Mouse (Mus musculus) heart, embryonic 11.5 days (tissue): ENCODE measurements at regions not wholly inside any gene's neighbourhood (a gene's known extent, or its start where the extent isn't known, plus 50 kb on each side); places are given as distances from the start of the nearest gene placed in this dataset.

ENCODE experiments used
- ATAC-seq: fragments of 200-750 bp; cut with Nextera tagmentation; replicated peaks from 2 replicates; pipeline ENCODE4 v1.8.0; 2017; ENCODE audit warnings: moderate library complexity; ENCODE audit not compliant: insufficient number of reproducible peaks, low FRiP score, low TSS enrichment
- H3K27ac ChIP-seq: fragments of 300-500 bp; sonication (generic); 2 replicates; pipeline ENCODE4 v1.5.1; 2014; ENCODE audit warnings: mild to moderate bottlenecking, low read depth, low read length
- H3K27me3 ChIP-seq: fragments of 300-500 bp; sonication (generic); 2 replicates; pipeline ENCODE4 v1.6.1; 2014; ENCODE audit warnings: mild to moderate bottlenecking, low read length, mixed read lengths; ENCODE audit not compliant: control insufficient read depth, insufficient read depth
- H3K36me3 ChIP-seq: fragments of 300-500 bp; sonication (generic); 2 replicates; pipeline ENCODE4 v1.6.1; 2014; ENCODE audit warnings: mild to moderate bottlenecking, low read length, moderate library complexity, mixed read lengths; ENCODE audit not compliant: control insufficient read depth, insufficient read depth
- H3K4me1 ChIP-seq: fragments of 300-500 bp; sonication (generic); 2 replicates; pipeline ENCODE4 v1.6.1; 2014; ENCODE audit warnings: low read length; ENCODE audit not compliant: control insufficient read depth, insufficient read depth
- H3K4me2 ChIP-seq: fragments of 300-500 bp; sonication (generic); 2 replicates; pipeline ENCODE4 v1.6.1; 2014; ENCODE audit warnings: mild to moderate bottlenecking, moderate library complexity
- H3K4me3 ChIP-seq: fragments of 300-500 bp; sonication (generic); 2 replicates; pipeline ENCODE4 v1.5.1; 2014; ENCODE audit warnings: low read depth, low read length
- H3K9ac ChIP-seq: fragments of 300-500 bp; sonication (generic); 2 replicates; pipeline ENCODE4 v1.6.1; 2014; ENCODE audit warnings: mild to moderate bottlenecking, low read depth, low read length, moderate library complexity
- H3K9me3 ChIP-seq: fragments of 300-500 bp; sonication (generic); replicated peaks from 2 replicates; pipeline ENCODE4 v1.6.1; 2016; ENCODE audit warnings: low read length; ENCODE audit not compliant: control insufficient read depth
- WGBS: fragments of 180-500 bp; shearing (Covaris S2); extraction: QIAGEN DNeasy Blood & Tissue Kit; methylation state at CpG from one replicate; pipeline ENCODE4 v1.1.7; 2014; ENCODE audit not compliant: insufficient replicate concordance; 5-methylcytosine and 5-hydroxymethylcytosine counted together
- microRNA counts: library from miRNA; unstranded; fragments of <30 nt; microRNA quantifications from one replicate; lab custom pipeline; 2015
- microRNA-seq: library from miRNA; unstranded; fragments of <30 nt; microRNA quantifications from one replicate; pipeline ENCODE4, GENCODE M21; 2016; ENCODE audit warnings: borderline number of aligned reads

DNA sequence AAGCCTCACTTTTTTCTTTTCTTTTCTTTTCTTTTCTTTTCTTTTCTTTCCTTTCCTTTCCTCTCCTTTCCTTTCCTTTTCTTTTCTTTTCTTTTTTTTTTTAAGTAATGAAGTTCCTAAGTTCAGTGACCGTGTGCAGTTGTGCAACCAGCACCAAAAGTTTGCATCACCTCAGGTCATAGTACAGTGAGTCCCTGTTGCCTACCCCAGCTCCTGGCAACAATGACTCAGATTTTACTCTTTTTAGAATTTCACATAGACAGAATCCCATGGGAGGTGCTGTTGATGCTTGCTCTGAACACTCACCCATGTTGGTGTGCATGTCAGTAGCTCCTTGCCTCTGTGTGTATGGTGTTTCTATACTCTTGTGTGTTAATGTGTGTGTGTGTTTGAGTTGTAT, 60.3 kb upstream of the Nr5a2 start:
- Histone ChIP-seq H3K9me3 (no peaks in the 10 kb centered on the region), H3K27ac (no peak overlapping the region), H3K4me1 (no peaks in the 10 kb centered on the region), H3K9ac (no peak overlapping the region), H3K4me3 (no peak overlapping the region), H3K27me3 (no peaks in the 10 kb centered on the region), H3K4me2 (no peak overlapping the region), H3K36me3 (no peaks in the 10 kb centered on the region)
- no peak for ATAC-seq
- 70% methylated on average over 1 of the region's 1 CpGs for WGBS

DNA sequence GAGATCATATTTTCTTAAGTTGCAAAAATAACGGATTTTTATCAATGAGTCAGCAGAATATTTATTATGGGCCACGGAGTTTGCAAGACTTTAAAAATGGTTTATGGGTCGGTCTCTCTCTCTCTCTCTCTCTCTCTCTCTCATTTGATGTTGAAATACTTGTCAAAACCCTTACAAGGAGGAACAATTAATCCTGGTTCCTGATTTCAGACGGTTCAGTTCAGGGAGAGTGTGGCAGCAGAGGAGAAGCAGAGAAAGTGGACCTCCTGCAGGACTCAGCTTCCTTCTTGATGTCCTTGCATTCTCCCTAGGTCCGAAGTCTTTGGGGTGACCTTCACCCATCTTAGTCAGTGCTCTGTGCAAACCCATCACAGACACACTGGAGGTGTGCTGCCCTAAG, 57.4 kb upstream of the Nr5a2 start:
- no peak overlapping the region for H3K4me3 ChIP-seq
- H3K27me3 ChIP-seq = no peaks in the 10 kb centered on the region
- no peaks in the 10 kb centered on the region for H3K9me3 ChIP-seq
- no peak overlapping the region for H3K27ac ChIP-seq
- no peak for ATAC-seq
- H3K4me2 ChIP-seq = no peak overlapping the region
- no peak overlapping the region for H3K9ac ChIP-seq
- H3K36me3 ChIP-seq = no peaks in the 10 kb centered on the region
- WGBS = 73% methylated on average over 5 of the region's 5 CpGs
- H3K4me1 ChIP-seq = no peaks in the 10 kb centered on the region

DNA sequence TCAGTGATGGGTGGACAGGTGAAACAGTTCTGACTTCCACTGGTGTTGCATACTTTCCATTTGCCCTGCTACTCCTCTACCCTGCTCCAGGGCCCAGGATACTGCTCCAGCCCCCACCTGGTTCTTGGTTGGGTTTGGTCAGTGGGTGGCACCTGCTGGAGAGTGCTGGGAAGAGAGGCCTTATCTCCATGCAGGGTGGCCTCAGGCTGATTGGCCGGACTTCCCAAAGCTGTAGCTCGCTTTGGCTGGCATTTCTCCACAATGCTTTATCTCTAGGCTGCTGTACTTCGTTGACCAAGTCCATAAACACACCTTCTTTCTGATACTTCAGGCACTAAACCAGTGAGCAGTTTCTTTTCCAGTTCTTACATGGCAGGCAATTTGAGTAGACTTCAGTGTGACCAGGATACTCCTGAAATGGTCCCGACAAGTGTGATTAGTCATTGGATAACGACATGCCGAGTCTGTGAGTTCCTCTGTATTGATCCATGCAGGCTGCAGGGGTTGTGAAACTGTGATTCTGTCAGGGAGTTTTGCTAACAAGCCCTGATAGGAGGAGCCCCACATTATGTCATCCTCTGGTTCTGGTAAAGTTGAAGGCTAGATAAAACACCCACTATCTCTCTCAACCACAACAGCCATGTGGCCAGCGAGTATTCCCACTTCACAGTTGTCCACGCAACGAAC, 50.1 kb upstream of the Nr5a2 start:
- Histone ChIP-seq H3K9ac (no peak overlapping the region), H3K27me3 (no peaks in the 10 kb centered on the region), H3K36me3 (no peaks in the 10 kb centered on the region), H3K4me3 (no peak overlapping the region), H3K4me2 (no peak overlapping the region), H3K4me1 (no peaks in the 10 kb centered on the region; the same call in 1 of the 2 replicates), H3K9me3 (no peaks in the 10 kb centered on the region), H3K27ac (no peak overlapping the region)
- WGBS = 42% methylated on average over 9 of the region's 9 CpGs
- no peak for ATAC-seq

MicroRNAs in the stretch of these regions (microRNA counts, 519-probe panel; counts per million panel counts)
- microRNA mmu-miR-181a (lab: Ali Mortazavi, UCI) = 6,057 counts per million, percentile 75 among the panel's probes with 10 or more counts
- 32.2 counts per million for microRNA mmu-miR-181b+mmu-miR-181d (lab: Ali Mortazavi, UCI)

Small RNAs in the stretch of these regions (microRNA-seq; reads per million reads assigned to microRNA genes)
- gene Mir181a-1 (1,287 reads per million, percentile 86 among the genes with 10 or more reads in this experiment), gene Mir181b-1 (12.4 reads per million, percentile 47 among the genes with 10 or more reads in this experiment)
